Mouse (Mus musculus): Measurements from ENCODE around the gene Scamp1.

Gene Scamp1

DNA sequence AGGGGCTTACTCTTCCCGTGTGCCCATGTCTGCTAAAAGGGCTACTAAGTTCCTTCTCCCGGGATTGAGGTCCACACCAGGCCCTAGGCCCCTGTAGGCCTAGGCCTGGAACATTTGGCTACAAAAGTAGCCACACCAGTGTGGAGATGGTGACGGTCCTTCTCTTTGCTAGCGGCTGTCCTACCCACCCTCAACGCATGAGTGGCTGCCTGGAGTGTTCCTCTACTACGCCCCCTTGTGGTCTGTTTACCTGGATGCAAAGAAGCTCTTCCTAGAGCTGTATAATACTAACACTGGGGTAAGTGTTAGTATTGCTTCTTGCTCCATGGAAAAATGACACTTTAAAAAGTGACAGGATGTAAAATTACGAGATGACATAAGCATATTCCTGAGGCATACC lies 108.5 kb downstream of the Scamp1 start:
- no peak for DNase-seq (ENCODE audit: low spot score in 2 of 2)

DNA sequence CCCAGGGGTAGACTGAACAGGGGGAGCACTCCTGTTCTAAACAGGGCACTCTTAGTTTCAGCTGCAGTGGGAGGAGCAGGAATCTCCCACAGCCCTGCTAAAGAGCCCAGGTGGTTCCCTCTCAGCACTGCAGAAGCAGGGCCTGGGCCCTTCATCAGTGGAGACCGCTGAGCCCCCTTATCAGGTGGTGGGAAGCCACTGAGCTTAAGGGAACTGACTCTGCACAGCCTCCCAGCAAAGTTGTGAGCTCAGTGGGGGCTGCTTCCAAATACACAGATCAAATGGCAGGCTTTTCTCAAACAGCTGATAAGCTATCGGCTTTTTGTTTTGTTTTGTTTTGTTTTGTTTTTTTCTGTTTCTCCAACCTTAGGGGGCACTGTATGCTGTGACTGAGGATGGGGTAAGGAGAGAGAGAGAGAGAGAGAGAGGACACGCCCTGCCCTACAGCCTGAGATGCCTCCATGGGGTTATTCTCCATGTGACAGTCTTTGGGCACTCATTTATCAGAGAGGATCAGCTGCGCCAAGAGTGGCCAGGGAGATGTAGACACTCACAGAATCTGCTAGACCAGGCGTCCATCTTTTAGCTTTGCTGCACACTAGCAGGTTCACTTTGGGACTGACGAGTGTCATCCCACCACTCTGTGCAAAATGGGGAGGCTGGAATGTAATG lies 110.1 kb downstream of the Scamp1 start:
- no peak for DNase-seq (ENCODE audit: low spot score in 2 of 2)

DNA sequence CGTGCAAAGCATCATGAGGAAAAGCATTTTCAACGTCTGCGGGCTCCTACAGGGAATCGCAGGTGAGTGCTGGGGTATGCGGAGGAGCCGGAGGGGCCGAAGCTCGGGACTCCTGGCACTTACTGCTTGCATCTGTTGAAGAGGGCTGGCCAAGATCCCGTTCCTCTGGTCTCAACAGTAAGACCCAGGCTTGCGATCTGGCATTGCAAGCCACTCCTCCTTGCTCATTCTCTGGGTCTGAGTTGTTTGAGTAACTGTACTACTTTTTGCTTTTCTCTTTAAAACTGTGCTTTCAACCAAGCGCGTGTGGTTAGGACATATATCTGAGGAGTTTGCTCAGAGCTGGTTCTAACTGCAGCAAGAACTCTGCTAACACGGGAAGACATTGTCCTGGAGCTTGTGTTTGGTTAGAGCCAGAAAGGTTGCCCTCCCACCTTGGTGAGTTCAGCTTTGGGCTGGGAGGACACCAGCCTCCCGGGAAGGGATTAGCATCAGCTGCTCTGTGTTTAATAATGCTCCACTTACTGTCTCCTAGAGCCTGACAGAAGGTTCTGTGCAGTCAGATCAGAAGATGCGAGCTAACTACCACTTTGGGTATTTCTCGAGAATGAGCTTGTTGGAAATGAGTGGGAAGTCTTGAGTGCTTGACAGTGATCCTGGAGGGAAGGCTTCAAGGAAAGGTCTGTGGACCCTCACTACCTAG lies 110.9 kb downstream of the Scamp1 start:
- DNase-seq (ENCODE audit: low spot score in 2 of 2): no peak

DNA sequence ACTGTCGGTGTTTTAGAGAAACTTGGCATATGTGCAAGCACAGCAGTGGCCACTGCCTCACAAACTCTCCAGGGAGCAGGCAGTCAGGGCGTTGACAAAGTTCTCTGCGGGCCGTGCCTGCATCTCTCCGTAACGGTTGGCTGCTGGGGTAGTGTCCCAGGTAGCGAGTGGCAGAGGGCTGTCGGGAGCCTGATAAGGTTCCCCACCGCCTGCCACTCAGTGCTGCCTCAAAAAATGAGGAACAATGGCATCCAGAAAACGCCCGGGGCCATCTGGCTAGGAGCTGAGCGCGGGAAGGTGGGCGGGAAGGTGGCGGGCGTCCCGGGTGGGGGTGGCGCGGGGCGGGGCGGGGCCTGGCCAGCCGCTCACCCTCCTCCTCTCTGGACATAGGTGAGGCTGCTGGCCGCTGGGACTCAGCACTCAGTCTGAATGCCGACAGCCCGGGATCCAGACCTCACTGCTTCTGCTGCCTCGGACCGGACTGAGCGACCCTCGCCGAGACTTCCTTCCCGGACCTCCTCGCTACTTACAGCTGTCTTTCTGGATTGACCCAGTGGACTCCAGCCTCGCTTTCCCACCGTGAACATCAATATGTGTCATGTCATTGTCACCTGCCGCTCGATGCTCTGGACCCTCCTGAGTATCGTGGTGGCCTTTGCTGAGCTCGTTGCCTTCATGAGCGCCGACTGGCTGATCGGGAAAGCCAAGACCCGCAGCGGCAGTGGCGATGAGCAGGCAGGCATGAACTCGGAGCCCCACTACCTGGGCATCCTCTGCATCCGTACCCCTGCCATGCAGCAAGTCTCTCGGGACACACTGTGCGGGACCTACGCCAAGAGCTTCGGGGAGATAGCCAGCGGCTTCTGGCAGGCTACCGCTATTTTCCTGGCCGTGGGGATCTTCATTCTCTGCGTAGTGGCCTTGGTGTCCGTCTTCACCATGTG lies 111.8 kb downstream of the Scamp1 start:
- peak; percentile 29 to 33 for DNase-seq (ENCODE audit: low spot score in 2 of 2)

DNA sequence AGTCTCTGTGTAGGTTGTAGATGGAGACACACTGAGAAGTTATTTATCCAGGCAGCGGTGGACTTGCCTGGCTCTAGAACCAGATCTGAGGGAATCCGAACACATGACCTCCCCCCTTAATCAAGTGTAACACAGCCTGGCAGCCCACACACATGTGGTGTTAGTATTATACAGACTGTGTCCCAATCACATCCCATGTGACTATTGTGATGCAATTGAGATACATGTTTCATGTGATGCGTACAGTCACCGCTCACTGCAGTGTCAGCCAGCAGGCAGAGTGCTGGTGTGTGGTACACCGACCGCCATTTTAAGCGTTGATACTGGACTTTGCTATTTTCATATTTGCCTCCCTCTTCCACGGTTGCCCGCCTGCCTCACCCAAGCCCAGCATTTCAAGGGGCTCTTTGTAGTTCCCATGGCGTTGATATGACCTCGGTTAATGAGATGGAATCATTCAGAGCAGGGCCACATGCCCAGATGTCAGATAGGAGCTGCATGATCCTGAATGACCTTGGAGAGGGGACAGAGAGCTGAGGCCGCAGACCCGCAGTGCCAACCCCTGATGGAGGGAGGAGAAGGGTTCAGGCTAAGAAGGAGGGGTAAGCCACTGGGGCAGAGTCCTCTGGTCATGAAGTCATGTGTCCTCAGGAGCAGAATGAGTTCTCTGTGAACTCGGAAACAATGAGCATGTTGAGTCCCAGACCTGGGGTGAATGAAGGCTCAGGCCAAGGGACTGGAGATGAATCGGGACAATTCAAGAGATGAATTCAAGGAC lies 112.9 kb downstream of the Scamp1 start:
- DNase-seq (ENCODE audit: low spot score in 2 of 2): no peak

DNA sequence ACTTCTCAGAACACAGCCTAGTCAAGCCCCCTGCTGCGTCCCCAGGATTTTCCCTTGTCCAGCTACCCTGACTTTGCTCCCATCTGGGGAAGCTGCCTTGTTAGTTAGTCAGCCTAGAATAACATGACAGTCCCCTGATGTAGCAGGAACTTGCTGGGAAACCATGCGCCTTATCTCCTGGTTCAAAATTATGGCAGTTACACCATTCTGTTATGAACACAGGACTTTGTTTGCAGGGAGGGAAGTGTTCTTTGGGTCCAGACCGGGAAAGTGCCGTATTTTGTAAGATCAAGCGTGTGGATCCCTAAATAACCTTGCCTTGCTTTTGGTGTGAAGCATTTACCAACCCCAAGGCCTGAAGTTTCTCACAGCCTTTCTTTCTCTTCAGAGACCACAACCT lies 114.0 kb downstream of the Scamp1 start:
- DNase-seq (ENCODE audit: low spot score in 2 of 2): no peak

DNA sequence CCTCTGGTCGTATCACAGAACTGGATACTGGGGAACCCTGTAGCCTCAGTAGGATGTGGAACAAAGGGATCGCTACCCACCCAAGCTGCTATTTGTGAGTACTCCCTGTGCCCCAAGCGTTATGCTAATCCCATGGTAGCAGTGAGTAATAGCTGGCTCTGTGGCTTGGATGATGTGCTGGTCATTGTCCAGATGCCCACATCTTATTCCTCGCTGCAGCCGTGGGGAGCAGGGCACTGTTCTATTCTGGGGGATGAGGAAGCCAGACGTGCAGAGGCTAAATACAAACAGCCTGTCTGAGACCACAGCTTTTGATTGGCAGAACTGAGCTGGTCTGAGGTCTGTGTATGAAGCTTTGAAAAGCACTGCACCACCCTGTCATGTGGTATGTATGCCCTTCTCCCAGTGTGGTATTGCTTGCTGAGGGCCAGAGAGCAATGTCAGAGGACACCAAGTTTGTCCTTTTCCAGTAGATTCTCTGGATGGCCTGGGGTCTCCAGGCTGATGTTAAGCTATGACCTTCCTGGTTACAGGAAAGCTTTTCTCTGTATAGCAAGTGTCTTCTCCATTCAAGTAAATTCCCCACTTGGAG lies 116.2 kb downstream of the Scamp1 start:
- no peak for DNase-seq (ENCODE audit: low spot score in 2 of 2)

DNA sequence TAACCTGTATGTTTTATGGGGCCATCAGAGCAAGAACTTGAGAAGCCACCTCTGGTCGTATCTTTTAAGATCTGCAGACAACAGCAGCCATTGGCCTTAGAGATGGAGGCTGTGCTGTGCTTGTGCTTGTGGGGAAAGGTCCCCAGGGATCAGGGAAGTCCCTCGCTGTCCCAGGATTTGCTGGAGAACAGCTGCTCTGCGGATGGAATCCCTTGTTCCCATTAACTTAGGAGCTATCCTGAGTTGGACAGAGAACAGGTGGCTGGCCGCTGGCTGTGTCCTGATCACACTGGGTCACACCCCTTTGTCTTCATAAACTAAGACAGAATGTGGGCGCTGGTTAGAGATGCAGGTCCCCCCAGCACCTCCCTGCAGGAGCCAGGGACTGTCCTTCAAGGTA lies 117.3 kb downstream of the Scamp1 start:
- no peak for DNase-seq (ENCODE audit: low spot score in 2 of 2)

DNA sequence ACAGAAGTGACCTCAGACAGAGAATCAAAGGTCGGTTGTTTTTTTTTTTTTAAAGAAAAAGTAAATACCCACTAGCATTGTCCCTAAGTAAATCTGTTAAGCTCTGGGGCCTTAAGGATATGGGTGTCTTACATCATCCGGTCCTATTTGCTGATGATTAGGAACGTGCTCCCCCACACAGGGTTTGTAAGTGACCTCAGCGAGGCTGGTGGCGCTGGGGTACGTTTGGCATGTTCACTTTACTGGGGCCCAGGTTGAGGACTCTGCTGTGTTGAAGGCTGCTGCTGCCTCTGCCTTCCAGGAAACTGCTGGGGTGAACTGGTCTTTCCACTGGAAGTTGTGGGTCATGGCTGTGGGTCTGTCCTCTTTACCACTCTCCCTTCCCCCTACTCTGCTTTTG lies 121.2 kb downstream of the Scamp1 start:
- no peak for DNase-seq (ENCODE audit: low spot score in 2 of 2)

DNA sequence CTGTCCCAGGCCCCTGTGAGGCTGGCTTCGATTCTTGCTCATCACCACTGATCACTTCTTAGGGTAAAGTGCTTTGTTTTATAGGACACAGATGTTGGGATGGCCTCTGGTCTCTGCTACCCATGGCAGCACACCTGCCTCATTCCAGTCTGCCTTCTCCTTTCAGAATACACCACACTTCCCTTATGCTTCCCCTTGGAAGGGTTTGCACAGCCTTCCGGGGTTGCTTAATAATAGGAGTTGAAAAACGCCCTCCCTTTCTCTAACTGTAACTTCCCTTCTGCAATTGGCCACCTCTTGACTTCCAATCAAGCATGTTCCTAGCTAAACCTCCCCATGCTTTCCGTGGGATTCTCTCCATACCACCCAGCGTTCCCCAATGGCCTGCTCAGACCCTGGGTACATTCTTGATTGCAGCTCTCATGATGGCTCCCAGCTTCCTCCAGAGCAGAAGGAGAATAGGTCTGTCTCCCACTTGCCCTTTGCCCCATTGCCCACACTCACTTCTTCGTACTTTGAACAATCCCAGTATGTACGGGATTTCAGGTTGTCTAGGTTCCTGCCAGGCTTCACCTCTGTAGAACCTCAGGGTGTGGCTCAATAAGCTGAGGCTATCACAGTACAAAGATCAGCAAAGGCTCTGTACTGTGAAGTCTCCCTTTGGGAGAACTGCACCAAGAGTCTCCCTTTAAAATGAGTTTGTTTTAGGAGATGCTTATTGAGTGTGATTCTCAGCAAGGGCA lies 126.0 kb downstream of the Scamp1 start:
- no peak for DNase-seq (ENCODE audit: low spot score in 2 of 2)

DNA sequence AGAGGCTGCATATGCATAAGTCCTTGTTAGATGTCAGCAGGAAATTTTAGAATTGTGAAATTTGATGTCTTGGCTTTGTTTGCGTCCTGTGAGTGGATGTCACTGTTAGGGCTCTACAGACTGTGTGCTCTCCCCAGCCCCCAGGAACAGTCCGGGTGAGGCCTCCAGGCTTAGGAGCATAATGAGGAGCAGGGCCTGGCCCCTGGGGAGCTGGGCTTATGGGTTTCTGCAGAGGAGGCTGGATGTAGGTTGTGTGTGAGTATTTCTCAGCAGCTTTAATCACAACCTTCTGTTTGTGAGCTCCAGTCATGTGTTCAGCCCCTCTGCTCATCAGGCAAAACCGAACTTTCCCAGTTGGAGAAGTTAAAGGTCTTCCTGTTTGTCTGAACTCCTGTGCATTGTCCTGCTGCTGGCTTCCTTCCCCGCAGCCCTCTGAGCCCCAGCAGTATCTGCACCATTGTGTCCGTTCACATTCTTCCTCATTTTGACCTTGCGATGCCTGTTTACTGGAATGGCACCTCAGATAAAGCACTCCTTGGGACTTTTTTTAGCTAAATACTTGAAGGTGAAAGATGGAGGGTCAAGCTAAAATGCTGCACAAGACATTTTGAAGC lies 126.7 kb downstream of the Scamp1 start:
- DNase-seq (ENCODE audit: low spot score in 2 of 2): no peak

DNA sequence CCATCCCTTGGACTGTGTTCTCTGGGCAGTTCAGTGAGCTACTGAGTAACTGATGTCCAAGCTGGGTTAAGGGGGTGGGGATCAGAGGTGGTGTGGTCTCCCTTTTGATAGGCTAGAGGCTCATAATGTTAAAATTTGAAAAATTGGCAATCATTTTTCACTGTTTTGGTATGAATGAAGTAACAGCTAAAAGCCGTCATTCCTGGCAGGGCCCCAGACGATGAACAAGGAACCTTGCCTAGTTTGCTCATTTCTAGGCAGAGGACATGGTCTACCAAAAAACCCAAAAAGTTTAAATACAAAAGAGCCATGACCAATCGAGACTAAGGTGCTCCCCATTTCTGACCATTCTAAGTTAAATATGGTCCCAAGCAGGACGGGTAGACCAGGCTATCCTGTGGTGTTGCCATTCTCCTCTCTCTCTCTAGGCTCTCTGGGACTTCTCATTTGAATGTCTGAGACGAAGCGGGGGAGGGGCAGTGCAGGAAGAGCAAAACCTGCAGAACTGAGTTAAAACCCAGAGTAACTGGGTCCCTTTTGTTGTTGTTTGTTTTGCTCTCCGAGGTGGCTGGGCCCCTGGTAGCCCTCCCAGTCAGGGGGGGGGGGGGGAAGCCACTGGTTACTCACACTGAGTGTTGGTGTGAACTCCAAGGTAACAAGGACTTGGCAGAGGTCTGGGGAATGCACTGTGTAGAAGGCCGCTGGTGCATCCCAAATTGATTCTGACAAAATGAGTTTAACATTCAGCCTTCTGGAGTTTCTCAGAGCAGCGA lies 129.8 kb downstream of the Scamp1 start:
- DNase-seq (ENCODE audit: low spot score in 2 of 2): no peak

DNA sequence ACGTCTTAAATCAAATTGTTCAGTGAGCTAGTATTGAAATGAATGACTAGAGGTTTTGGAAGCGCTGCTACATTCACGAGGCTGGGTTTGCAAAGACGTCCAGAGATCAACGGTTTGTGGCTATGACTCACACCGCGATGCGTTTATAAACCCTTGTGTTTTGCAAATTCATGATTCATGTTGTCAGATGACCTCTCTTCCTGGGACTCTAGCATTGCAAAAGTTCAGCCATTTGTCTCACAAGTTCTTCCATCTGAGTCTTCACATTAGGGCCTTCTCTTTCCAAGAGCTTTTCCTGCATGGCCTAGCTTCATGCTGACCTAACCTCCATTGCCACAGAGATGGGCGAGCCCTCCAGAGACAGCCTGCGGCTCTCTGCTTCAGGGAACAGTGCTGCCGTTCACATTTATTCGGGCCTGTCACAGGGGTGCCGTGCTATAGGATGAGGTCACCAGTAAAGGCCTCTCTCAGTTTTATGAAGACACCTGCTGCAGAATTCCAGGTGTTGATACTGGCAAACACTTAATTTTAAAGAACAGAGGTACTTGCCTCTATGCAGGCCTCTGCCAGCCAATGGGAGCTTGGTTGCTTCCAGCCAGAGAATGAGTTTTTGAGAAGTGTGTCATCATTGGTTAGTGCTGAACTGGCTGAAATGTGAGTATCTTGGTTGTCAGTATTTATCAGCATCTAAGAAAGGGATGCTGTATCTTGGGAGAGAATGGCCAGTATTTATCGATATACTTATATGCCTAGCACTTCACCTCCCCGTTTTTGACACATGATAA lies 131.0 kb downstream of the Scamp1 start:
- no peak for DNase-seq (ENCODE audit: low spot score in 2 of 2)

DNA sequence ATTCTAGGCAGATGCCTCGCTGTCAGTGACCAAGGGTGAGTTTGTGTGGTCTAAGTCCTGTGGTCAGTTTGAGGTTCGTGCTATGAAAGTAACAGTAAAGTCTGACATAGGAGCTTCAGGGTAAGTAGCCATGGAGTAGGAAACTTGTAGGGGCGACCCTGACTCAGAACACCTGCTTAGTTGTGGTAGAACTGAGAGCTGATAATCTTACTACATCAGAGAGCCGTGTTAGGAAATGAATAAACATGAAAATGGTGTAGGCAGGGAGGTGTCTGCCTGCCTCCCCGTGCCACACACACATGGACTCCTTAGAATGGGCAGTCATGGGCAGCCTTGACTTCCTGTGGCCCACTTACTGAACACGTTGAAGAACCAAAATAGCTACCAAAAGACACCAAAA lies 132.0 kb downstream of the Scamp1 start:
- no peak for DNase-seq (ENCODE audit: low spot score in 2 of 2)

DNA sequence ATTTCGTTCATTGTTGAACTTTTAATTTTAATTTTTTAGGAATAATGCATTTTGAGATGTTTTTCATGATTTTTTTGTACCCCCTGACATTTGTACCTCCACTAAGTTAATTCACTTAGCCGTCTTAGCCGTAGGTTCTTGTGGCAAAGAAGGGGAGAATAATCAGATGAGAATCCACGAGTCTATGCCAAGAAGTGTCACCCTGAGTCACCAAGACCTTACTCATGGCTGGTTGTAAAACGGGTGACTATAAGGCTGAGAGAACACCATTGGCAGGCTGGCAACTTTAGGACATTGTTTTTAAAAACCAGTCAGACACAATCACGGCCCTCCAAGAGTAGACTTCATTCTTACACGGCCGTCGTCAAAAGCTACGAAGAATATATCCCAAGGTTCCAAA lies 132.8 kb downstream of the Scamp1 start:
- DNase-seq (ENCODE audit: low spot score in 2 of 2): no peak
